Mouse (Mus musculus) kidney, adult 2 months (tissue): ENCODE measurements at regions not wholly inside any gene's neighbourhood (a gene's known extent, or its start where the extent isn't known, plus 50 kb on each side); places are given as distances from the start of the nearest gene placed in this dataset.

Source experiments
- DNase-seq: peaks from one replicate; pipeline ENCODE4 v3.0.0; 2021
- H3K27ac ChIP-seq: fragments of 200-500 bp; 2 replicates; pipeline ENCODE4 v1.5.1; 2012; ENCODE audit warnings: low read depth, low read length, control low read depth, inconsistent platforms; ENCODE audit not compliant: insufficient read depth
- H3K27me3 ChIP-seq: fragments of 200-500 bp; replicated peaks from 2 replicates; pipeline ENCODE4 v1.6.1; 2012; ENCODE audit warnings: mild to moderate bottlenecking, moderate library complexity, low read length, inconsistent platforms; ENCODE audit not compliant: control insufficient read depth, insufficient read depth
- H3K36me3 ChIP-seq: fragments of 200-500 bp; 2 replicates; pipeline ENCODE4 v1.6.1; 2012; ENCODE audit warnings: mild to moderate bottlenecking, moderate library complexity, low read length, inconsistent platforms; ENCODE audit not compliant: control insufficient read depth, insufficient read depth
- H3K4me1 ChIP-seq: fragments of 200-500 bp; 2 replicates; pipeline ENCODE4 v1.6.1; 2011; ENCODE audit warnings: low read length; ENCODE audit not compliant: control insufficient read depth, insufficient read depth
- H3K4me3 ChIP-seq: fragments of 200-500 bp; 2 replicates; pipeline ENCODE4 v1.5.1; 2011; ENCODE audit warnings: mild to moderate bottlenecking, low read depth, low read length, control low read depth; ENCODE audit not compliant: insufficient read depth
- CTCF ChIP-seq: fragments of 200-500 bp; conservative IDR thresholded peaks from 2 replicates; pipeline ENCODE4 v1.5.1; 2011; ENCODE audit warnings: low read depth, mild to moderate bottlenecking, control low read depth, low read length, moderate library complexity, mixed read lengths; ENCODE audit not compliant: insufficient read depth, insufficient read length
- POLR2A ChIP-seq: fragments of 200-500 bp; IDR thresholded peaks from one replicate; pipeline ENCODE4 v1.6.1; 2011; ENCODE audit warnings: low read depth, low read length, control low read depth
- WGBS: fragments of 180-500 bp; shearing (Covaris S2); methylation state at CpG from one replicate; pipeline ENCODE4 v1.1.7; 2018; 5-methylcytosine and 5-hydroxymethylcytosine counted together

DNA sequence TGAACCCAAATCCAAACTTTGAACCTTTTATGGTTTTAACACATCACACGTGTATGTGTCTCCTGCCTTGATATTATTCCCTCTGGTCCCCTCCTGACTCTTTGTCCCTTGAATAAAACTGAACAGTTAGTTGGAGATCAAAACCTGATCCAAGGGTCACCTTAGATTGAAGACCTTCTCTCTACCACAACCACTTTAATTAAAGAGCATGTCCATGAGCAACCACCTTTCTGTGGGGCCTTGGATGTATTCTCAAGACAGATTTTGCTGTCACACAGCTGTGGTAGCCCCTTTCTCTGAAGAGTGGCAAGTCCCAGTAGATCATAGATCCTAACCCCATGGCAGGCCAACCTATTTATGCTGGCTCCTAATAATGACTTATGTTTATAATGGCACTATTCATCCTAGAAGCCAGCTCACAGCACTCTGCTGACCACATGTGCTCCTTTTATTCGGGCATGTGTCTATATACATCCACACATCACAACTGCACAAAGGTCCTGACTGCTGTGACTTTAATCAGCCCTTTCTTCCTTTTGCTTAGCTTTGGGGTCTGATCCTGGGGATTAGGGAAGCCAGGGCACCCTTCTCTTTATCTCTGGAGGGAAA, 536.8 kb upstream of the Tenm2 start:
- DNase-seq = no peak
- no peaks in the 10 kb centered on the region for H3K36me3 ChIP-seq
- H3K4me3 ChIP-seq = no peak overlapping the region
- no peak for TF ChIP-seq POLR2A
- TF ChIP-seq CTCF = no peak
- H3K4me1 ChIP-seq = no peaks in the 10 kb centered on the region
- no peak overlapping the region for H3K27ac ChIP-seq
- WGBS = 67% methylated on average over 2 of the region's 2 CpGs
- H3K27me3 ChIP-seq = no peaks in the 10 kb centered on the region

DNA sequence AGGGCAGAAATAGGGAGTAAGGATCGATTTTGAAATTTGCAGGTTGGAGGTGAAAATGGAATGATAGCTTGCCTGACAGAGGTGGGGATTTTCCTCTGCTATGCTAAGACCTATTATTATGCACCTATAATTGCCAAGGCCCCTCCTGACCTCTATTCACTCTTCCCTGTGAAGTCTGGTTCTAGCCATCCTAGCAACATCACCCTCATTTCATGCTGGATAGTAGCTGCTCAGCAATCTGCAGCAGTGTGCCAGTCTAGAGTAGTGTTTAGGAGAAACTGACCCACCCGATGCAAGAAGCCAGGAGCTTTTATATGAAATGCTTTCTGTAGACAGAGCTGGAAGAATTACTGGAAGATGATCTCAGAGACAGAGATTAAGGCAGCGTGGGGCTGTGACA, 535.1 kb upstream of the Tenm2 start:
- WGBS = 66% methylated on average over 3 of the region's 3 CpGs
- H3K27ac ChIP-seq = no peak overlapping the region
- no peaks in the 10 kb centered on the region for H3K36me3 ChIP-seq
- TF ChIP-seq CTCF (no peak), POLR2A (no peak)
- H3K27me3 ChIP-seq = no peaks in the 10 kb centered on the region
- no peaks in the 10 kb centered on the region for H3K4me1 ChIP-seq
- DNase-seq = no peak
- no peak overlapping the region for H3K4me3 ChIP-seq

DNA sequence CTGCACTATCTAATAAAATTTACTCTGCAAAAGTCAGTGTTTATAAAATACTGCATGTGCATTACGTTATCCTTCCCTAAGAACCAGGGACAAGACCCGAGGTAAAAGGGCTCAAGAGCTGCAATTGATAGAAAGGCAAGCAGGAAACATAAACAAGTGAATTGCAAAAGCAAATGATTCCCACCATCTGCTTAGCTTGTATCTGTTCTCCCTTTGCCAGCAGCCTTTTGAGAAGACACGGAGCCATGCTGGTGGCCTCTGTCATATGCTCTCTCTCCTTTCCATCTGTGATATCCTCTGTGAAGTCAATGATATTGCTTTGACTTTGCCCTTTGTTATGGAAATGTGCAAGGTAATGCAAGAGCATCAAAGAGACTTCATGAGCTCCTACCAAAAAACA, 532.4 kb upstream of the Tenm2 start:
- no peaks in the 10 kb centered on the region for H3K4me1 ChIP-seq
- no peak overlapping the region for H3K27ac ChIP-seq
- no peak overlapping the region for H3K4me3 ChIP-seq
- 65% methylated on average over 3 of the region's 3 CpGs for WGBS
- H3K36me3 ChIP-seq = no peaks in the 10 kb centered on the region
- DNase-seq = no peak
- no peak for TF ChIP-seq CTCF
- no peak for TF ChIP-seq POLR2A
- no peaks in the 10 kb centered on the region for H3K27me3 ChIP-seq

DNA sequence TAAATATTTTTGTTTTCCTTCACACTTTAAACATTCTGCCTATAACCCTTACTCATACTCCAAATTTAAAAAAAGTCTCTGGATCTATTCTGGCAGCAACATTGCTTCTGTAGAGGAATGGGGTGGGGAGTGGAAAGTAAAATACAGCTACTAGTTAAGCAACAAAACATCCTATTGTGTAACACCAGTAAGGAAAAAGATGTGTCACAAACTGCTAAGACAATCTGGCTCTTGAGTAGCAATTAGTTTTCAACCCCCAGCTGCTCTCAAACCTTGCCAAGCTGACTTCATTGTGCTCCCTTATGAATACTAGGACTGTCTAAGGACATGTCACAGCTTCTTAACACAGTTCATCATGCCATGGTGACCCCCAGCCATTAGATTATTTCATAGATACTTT, 500.2 kb upstream of the Tenm2 start:
- no peak for DNase-seq
- TF ChIP-seq POLR2A (no peak), CTCF (no peak)

DNA sequence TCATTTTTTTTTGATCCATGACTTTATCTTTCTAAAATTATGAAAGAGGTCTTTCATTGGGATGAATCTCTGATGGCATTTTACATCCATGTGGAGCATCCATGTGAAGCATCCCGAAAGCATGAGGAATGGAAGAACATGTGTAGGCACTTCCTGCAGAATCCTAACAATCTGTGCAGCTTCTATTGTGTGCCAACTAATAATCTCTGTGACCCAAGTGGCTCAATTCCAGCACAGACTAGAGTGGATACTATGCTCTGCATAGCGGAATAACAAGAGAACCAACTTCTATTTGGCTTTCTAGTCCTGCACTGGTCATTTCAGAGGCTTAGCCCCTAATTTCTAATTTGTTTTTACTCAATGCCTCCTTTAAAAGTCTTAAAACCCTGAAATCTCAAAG, 499.7 kb upstream of the Tenm2 start:
- WGBS = 92% methylated on average over 2 of the region's 2 CpGs
- no peak overlapping the region for H3K27ac ChIP-seq
- TF ChIP-seq POLR2A (no peak), CTCF (no peak)
- no peaks in the 10 kb centered on the region for H3K4me1 ChIP-seq
- no peak overlapping the region for H3K4me3 ChIP-seq
- H3K27me3 ChIP-seq = no peaks in the 10 kb centered on the region
- no peak for DNase-seq
- H3K36me3 ChIP-seq = no peaks in the 10 kb centered on the region

More for the DNA sequence above, 500.2 kb upstream of the Tenm2 start:
- H3K4me3 ChIP-seq = no peak overlapping the region
- H3K4me1 ChIP-seq = no peaks in the 10 kb centered on the region
- no peaks in the 10 kb centered on the region for H3K27me3 ChIP-seq
- no peaks in the 10 kb centered on the region for H3K36me3 ChIP-seq
- H3K27ac ChIP-seq = no peak overlapping the region

DNA sequence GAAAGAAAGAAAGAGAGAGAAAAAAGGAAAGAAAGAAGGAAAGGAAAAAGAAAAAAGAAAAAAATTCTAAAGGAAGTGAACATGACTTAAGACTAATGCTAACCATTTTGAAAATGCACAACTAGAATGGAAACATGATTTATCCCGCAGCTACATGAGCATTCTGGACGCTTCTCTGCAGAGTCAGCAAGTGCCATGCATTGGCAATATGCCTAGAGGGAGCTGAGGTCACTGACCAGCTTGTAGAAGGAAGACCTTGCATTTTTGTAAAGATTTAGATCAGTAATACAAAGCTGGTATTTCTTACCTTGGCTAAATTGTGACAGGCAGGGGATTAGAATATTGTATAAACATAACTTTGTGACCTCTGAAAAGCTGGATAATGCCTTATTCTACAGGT, 461.2 kb upstream of the Tenm2 start:
- Histone ChIP-seq H3K36me3 (no peaks in the 10 kb centered on the region), H3K4me3 (no peak overlapping the region), H3K27me3 (no peaks in the 10 kb centered on the region), H3K27ac (no peak overlapping the region), H3K4me1 (no peaks in the 10 kb centered on the region)
- DNase-seq = peak; percentile 57
- TF ChIP-seq CTCF (no peak), POLR2A (no peak)
- 27% methylated on average over 2 of the region's 2 CpGs for WGBS

DNA sequence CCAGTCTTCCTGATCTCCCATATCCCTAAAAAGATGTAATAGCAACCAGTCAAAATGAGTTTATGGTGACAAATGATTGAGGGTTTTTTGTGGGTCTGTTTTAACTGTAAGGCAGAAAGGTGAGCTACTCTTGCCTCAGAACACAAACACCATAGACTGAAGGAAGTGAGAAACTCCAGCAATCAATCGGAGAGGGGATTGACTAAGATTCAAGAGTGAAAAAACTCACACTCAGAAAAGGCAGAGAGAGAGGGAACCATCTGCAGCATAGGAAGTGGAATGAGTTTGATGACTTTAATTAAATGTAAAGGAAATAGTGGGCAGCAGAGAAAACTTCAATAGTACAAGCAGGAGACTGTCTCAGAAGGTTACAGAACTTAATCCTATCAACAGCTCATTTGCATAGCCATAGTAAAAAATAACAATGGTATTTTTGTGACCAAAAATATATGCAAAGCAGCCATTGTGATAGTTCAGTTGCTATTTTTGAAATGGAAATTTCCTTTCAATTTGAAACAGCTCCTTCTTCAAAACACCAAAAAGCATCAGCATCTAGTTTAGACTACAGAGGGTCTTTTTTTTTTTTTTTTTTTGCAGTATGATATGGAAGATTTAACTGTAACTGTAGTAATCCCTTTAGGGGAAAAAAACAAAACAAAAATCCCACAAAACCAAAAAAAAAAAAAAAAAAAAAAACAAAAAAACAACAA, 442.9 kb upstream of the Tenm2 start:
- Histone ChIP-seq H3K36me3 (no peaks in the 10 kb centered on the region), H3K27me3 (no peaks in the 10 kb centered on the region), H3K27ac (no peak overlapping the region), H3K4me3 (no peak overlapping the region), H3K4me1 (no peaks in the 10 kb centered on the region)
- 64% methylated on average over 1 of the region's 1 CpGs for WGBS
- DNase-seq = no peak
- TF ChIP-seq POLR2A = no peak
- TF ChIP-seq CTCF = no peak

DNA sequence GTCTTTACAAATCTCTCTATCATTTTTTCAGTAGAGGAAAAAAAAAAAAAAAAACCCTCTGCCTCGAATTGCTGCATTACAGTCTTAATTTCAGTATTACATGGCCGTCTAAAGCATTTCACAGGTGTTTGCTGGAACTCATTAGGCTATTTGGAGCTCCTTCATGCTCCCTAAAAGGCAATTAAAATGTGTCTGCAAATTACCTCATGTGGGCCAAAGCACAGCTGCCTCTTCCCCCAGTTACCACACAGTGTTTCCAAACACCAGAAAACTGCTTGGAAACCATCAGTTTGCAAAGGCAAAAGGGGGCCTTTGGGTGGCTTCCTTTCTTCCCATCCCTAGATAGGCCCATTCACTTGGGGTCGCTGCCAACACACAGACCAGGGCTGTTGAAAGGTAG, 435.6 kb upstream of the Tenm2 start:
- Histone ChIP-seq H3K4me3 (no peak overlapping the region), H3K4me1 (no peaks in the 10 kb centered on the region), H3K36me3 (no peaks in the 10 kb centered on the region), H3K27me3 (no peaks in the 10 kb centered on the region), H3K27ac (no peak overlapping the region)
- TF ChIP-seq CTCF (no peak), POLR2A (no peak)
- 11% methylated on average over 3 of the region's 3 CpGs for WGBS
- DNase-seq = no peak
